Mouse (Mus musculus) spleen, postnatal 10 days (tissue): ENCODE measurements around the gene Tedc1.
"Not testable (repeated sequence)": the region's sequence is repeated elsewhere in the genome, so short reads cannot be mapped to it uniquely, and the experiment has no call there.

ENCODE experiments used
- DNase-seq, 2 experiments: peaks; one replicate each; pipeline ENCODE4 v3.0.0; 2021 to 2022; ENCODE audit warnings: low spot score in 2 of 2

The Tedc1 gene

GRCm38 (mm10) chr12:113152991-113153525 is 3.2 kb upstream of the Tedc1 start:
- DNase-seq: no peak

DNA sequence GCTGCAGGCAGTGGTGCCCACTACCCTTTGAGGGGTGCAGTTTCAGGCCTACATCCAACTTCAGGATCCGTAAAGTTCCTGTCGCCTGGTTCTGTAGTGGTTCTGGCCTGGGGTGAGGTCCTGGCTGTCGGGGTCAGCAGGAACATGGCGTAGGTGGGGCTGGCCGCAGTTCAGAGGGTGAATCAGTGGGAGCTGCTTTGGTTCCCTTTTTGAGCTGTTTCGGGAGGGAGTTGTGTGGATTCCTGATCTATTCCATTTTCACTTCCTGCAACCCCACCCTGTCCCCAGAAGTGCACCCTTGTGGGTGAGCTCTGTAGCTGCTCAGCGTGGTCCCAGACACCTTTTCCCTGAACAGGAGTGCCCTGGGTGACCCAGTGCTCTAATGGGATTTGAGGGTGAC is 2.2 kb upstream of the Tedc1 start:
- no peak for DNase-seq

DNA sequence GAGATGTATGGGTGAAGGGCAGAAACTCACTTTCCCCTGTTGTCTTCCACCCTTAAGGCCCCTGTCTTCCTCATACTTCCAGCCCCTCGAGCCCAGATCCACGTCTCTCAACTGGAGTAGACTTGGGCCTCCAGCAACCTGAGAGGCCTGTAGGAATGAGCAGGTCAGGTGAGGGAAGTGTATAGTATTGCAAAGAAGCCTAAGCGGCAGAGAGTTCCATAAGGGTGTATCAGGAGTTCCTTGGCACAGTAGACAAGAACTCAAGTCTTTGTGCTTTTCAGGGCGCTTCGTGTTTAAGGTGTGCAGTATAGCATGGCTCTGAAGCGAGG is 1.5 kb upstream of the Tedc1 start:
- no peak for DNase-seq

GRCm38 (mm10) chr12:113155076-113155771 is 997 bp upstream of the Tedc1 start:
- DNase-seq: peak in 1 of 2 experiments; percentile 63

DNA sequence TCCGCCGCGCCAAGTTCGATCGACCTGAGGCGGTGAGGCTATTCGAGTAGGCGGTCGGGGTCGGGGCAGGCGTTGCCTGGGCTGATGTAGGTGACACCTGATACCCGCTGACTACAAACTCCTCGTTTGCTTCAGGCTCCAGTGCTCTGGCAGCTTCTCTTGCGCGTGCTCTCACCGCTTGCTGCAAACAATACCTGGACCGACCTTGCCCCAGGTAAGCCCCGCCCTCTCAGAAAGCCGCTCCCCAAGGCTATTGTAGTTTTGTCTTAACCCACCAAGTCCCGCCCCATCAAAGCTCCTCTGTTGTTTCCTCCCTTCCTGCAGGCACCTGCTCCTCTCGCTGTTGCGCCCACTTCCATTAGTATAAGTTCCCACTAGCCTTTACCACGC is 314 bp downstream of the Tedc1 start:
- DNase-seq: no peak

DNA sequence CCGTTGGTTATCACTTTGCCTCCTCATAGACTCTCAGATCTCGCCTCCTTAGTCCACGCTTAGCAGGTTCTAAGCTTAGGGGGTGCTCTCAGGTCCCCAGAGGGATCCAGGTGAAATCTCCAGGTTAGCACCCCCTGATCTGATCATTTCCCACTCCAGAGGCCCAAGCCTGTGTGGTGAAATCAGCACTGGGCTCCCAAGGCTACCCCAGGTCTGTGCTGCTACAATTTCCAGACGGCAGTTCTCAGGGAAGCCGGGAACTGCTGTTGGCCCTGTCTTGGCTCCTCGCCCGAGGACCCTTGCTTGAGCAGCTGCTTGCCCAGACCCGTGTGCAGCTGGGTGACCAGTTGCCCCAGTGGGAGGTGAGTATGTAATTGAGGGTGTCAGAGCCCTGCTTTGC is 781 bp downstream of the Tedc1 start:
- peak in 1 of 2 experiments; percentile 28 for DNase-seq

- DNase-seq: no peak
Observed at GRCm38 (mm10) chr12:113157521-113157920, 1.3 kb downstream of the Tedc1 start.

- DNase-seq: no peak
Observed at GRCm38 (mm10) chr12:113157971-113158370, 1.8 kb downstream of the Tedc1 start.

DNA sequence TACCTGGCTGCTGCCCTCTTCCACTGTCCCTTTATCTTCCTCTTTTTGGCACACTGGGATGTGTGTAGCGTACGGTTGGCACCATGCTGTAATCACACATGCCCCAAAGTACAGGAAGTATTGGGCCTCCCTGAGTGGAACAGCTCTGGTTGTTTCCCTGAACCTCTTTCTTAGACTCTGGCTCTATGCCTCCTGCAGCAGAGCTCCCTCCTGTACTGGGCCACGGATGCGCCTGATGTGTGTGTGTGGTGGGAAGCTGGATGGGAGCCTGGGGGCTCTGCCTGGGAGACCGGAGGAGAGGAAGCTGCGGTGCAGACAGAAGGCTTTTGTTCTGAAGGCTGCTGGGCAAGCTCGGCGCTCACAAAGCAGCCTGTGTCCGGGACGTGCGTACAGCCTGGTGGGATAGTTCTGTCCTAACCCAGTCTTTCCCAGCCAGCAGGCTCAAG is 7.4 kb downstream of the Tedc1 start:
- no peak for DNase-seq

GRCm38 (mm10) chr12:113168031-113168536 is 11.9 kb downstream of the Tedc1 start:
- DNase-seq: peak; percentile 45 to 65

- DNase-seq: no peak
Observed at GRCm38 (mm10) chr12:113176960-113177725, 20.9 kb downstream of the Tedc1 start.

GRCm38 (mm10) chr12:113181020-113181419 is 24.8 kb downstream of the Tedc1 start:
- DNase-seq: no peak

- DNase-seq: no peak
Observed at GRCm38 (mm10) chr12:113184945-113185344, 28.7 kb downstream of the Tedc1 start.

- DNase-seq: no peak
Observed at GRCm38 (mm10) chr12:113185442-113186291, 29.4 kb downstream of the Tedc1 start, which contains the start of gene Tmem121. Gene Tmem121 (plus strand): TSS chr12:113185930.

GRCm38 (mm10) chr12:113186326-113187010 is 30.2 kb downstream of the Tedc1 start:
- no peak for DNase-seq

GRCm38 (mm10) chr12:113187011-113187375 is 30.8 kb downstream of the Tedc1 start:
- no peak for DNase-seq

GRCm38 (mm10) chr12:113187584-113188295 is 31.5 kb downstream of the Tedc1 start:
- peak; percentile 67 to 82 for DNase-seq

- DNase-seq: no peak
Observed at GRCm38 (mm10) chr12:113188349-113189055, 32.3 kb downstream of the Tedc1 start.

GRCm38 (mm10) chr12:113193423-113193822 is 37.2 kb downstream of the Tedc1 start:
- no peak for DNase-seq

GRCm38 (mm10) chr12:113199132-113199531 is 42.9 kb downstream of the Tedc1 start:
- not testable (repeated sequence) for DNase-seq
